Mouse (Mus musculus): Measurements from ENCODE around the gene Rcan1.
"Not testable (repeated sequence)": the region's sequence is repeated elsewhere in the genome, so short reads cannot be mapped to it uniquely, and the experiment has no call there.

Rcan1 gene

DNA sequence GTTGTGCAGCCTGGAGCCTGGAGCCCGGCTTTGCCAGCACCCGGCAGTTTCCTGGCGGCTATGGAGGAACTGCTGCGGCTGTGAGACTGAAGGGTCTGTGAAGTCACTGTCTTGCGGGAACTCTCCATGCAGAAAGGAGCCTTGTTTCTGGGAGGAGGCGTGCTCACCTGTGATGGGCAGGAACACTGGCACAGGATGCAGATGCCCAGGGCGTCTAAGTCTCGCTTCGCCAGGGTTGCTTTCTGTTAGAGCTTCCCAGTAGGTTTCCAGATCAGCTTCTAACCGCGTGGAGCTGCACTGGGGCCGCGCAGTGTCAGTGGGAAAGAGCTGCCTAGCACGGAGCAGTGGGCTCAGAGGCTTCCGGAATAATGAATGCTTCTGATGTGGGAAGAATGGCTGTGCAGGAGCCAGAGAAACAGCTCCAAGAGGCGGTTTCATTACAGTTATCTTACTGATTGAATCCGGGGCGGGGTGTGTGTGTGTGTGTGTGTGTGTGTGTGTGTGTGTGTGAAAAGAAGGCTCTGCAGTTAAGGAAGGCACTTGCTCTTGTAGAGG is 35.2 kb downstream of the Rcan1 start:
- no peak for DNase-seq (ENCODE audit: low spot score in 2 of 2)

DNA sequence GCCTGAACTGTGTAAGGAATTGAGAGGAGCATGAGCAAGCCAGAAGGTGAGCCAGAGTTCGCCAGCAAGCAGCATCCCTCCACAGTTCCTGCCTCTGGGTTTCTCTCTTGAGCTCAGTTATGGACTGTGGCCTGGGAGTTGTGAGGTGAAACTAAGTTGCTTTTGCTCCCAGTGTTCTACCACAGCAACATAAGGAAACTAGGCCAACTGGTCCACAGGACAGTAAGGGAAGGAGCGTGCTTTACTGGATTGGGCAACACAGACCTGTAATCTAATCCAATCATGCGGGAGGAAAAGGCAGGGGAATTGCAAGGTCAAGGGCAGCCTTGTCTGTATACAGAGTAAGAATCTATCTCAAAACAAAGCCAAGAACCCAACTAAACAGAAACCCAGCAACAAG is 37.5 kb downstream of the Rcan1 start:
- DNase-seq (ENCODE audit: low spot score in 2 of 2): no peak

DNA sequence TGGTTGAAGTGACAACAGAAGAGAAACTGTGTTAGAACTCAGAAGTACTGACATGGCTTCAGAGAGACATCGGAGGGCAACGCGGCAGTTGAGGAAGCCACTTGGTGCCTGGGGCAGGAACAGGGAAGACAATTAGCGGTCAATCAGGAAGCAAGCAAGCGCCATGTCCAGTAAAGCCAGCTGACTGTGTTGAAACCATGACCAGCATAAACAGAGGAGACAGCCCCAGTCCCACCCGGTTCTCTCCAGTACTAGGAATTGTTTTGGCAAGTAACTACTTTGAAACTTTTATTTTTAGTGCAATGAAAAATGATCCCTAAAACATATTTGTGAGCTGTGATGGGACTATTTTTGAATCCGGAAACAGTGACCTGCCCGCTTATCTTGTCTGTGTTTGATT is 39.9 kb downstream of the Rcan1 start:
- no peak for DNase-seq (ENCODE audit: low spot score in 2 of 2)

DNA sequence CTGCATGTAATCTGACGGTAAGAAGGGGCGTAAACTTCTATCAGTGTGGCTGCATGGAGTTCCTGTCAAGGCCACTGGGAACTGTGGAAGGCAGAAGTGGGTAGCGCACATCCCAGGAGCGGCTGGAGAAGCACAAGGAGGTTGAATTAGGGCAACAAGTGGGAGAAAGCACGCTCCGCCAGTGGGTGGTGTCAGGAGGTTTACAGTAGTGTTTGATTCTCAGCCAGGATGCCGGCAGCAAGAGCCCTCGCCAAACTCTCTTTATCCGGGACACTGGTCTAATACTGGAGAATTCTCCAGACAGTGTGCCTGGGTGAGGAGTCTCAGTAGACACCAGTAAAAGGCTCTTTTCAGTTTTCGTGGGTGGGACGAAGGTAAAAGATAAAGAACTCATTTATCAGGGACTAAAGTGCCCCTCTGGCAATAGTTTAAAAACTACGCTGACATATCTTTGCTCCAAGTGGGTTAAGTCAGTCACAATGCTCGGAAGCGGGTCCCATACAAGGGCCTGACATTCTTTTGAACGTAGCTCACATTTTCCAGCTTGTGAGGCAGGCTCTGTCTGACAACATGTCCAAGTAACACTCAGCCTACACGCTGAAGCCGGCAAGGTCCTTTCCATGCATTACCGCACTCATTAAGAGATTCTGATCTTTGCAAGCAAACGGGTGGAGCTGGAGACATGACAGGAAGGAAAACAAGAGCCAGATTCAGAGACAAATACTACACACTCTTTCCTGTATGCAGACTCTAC is 42.3 kb downstream of the Rcan1 start:
- no peak for DNase-seq (ENCODE audit: low spot score in 2 of 2)

DNA sequence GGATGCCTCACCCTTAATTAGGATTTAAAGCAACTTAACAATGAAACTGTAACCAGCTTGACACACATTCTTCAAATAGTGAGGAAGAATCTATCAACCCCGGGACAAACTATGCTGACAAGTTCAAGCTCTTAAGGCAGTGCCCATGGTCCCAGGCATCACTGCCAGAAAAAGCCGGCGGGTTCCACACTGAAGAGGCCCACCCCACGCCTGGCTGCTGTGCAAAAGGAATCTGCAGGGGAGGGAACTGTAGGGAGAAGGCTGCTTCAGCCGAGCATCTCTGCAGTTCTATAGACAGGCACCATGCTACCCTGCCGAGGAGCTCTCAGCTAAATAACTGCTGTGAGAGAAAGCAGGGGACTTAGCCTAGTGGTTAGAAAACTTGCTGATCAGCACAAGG is 44.0 kb downstream of the Rcan1 start:
- DNase-seq (ENCODE audit: low spot score in 2 of 2): no peak

DNA sequence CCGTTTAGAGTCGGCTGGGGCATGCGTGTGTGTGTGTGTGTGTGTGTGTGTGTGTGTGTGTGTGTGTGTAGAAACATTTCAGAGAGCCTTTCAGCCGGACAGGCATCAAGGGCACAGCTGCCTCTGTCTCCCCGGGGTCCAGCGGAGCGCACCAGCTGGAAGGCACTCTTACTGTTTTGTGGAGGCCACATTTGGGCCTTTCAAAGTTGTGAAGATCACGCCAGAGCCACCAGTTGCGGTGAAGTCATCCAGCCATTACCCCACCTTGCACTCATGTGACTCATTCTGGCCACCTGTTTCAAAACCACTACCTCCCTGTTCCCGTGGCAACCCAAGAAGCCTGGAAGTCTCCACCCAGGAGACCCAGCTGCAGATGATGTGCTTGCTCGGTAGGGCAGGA is 44.8 kb downstream of the Rcan1 start:
- DNase-seq (ENCODE audit: low spot score in 2 of 2): no peak

DNA sequence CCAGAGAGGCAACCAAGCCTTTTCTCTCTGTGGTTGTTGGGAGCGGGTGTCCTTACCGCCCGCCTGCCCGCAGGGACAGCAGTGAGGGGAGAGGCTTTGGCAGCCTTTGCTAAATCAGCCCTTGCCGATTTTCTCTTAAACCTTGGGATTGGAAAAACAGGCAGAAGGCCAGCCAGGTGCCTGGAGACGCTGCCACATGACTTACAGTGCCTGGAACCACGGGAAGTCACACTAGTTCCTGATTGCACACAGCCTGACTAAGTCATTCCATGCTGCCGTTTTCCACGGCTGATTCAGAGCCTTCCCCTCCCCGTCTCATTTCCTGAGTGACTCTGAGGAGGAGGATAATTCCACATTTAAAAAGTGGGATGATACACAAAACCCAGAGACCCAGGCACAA is 47.3 kb downstream of the Rcan1 start:
- no peak for DNase-seq (ENCODE audit: low spot score in 2 of 2)

DNA sequence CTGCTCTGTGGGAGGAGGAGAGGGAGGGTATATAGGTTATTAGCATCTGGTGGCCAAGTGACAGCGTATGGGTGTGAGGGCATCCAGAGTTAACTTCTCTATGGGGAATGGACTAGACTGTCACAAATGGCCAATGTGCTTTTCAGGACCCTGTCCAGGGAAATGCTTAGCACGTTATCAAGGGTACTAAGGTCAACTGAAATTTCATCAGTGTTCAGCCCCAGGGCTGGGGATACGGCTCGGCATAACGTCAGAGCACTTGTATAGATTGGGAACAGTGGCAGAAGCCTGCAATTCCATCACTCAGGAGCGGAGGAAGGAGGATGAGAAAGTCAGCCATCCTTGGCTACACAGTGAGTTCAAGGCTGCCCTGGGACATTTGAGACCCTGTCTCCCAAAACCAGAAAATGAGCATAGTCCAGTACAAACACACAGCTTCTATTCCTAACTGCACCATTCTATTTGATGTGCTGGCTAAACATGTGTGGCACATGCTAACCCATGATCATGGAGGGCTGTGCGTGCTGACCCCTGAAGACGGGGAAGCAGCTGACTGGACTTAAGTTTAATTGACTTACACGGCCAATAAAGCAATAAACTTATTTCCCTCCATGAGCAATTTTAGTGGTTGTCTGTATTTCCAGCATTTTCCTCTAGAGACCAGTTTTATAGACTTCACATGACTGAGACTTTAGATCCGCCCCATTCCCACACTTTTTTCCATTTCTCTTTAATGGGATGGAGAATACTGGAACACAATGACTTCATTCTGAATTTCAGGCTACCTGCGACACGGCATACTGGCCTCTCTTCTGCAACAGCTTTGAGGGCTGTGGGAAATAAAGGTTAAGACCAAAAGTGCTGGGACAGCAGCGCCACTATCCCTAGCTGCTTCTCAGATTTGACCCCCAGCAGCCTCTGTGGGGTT is 48.0 kb downstream of the Rcan1 start:
- DNase-seq (ENCODE audit: low spot score in 2 of 2): no peak

DNA sequence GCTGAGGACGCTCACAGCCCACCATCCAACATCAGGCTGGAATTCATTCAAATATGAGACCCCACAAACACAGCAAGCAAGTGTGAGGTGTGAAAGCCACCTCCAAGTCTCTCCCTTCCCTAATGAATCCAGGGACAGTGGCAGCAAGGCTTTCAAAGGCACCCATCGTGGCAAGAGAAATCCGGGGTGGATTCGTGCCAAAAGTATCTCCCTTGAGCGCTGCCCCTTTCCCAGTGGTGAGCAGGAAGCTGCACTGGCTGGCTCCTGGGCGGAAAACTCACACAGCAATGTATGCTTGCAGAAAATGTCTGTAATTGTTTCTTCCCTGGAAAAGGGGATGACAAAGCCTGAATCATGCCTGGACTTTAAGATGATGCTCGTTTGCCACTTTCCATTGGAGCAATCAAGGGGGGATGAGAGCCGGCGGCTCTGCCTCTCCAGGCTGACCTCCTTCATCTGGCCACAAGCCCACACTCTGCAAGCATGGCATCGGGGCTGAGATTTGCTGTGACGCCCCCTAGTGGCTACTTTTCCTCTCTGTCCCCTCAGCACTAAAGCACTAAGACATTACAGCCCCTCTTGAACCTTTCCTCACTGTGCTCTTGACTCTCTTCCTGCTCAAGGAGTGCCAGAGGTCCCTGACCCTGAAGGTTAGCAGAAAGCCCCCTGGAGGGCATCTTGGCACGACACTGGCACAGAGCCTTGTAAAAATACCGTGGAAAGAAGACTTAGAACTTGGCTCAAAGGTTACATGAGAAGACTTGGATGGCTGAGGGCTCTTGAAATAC is 49.3 kb downstream of the Rcan1 start:
- DNase-seq (ENCODE audit: low spot score in 2 of 2): no peak

DNA sequence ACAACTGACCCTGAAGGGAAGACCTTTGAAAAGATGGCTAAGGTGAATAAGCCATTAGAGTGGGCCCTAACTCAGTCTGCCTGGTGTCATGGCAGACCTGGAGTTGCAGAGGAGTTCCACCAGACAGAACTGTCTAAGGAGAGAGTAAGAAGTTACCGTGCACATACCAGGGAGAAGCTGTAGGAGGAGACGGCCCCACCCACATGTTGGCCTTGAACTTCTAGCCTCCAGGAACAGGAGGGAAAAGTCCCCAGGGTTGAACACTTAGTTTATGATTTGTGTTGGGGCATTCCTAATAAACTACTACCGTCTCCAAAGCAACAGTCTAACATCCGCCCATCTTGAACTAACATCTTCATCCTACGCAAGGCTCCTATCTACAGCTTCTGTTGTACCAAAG is 50.0 kb downstream of the Rcan1 start:
- DNase-seq (ENCODE audit: low spot score in 2 of 2): no peak

DNA sequence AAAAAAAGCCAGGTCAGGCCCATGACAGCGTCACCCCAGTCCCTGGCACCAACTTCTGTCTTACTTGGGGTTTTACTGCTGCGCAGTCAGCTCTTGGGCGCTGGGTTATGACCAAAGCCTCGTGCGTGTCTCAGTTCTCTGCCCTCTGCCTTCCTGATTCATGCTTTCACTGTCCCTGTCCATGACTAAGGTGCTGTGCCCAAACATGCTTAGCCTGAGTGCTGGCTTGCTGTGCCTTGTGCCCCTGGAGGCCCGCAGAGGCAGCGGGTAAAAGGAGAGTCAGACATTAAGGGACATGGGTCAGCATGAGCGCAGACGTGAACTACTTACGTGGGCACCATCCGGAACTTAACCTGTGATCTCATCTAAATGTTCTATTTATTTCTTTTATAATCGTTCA is 51.6 kb downstream of the Rcan1 start:
- no peak for DNase-seq (ENCODE audit: low spot score in 2 of 2)

DNA sequence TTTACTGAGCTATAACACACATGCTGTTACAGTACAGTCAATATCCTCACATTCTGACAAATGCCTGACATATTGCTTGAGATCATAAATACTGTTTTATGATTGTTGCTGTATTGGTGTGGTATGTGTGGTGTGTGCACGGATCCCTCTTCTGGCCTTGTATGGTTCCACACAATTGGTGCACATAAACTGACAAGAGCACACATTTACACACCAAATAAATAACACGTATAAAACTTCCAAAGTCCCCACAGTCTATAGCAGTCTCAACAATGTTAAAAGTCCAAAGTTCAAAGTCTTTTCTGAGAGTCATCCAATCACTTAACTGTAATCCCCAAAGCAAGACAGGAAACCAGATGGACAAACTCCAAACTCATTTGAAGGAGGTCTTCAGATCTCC is 53.4 kb downstream of the Rcan1 start:
- DNase-seq (ENCODE audit: low spot score in 2 of 2): no peak

DNA sequence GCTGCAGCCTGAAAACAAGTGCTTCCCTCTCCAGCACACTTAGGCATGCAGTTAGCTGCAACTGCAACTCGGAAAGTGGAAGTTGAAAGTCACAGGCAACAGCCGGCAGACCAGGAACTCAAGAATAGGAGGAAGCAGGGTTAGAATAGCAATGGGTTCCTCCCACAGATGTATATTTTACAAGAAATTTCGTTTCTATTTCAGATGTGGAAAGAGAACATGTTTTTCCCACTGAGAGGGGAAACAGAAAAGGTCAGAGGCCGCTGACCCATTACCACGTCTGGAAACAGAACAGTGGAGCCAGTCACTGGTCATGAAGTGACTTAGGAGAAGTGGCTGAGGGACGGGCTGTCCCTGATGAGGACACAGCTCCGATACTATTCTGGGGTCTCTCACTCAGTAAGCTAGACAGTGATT is 55.0 kb downstream of the Rcan1 start:
- DNase-seq (ENCODE audit: low spot score in 2 of 2): no peak

DNA sequence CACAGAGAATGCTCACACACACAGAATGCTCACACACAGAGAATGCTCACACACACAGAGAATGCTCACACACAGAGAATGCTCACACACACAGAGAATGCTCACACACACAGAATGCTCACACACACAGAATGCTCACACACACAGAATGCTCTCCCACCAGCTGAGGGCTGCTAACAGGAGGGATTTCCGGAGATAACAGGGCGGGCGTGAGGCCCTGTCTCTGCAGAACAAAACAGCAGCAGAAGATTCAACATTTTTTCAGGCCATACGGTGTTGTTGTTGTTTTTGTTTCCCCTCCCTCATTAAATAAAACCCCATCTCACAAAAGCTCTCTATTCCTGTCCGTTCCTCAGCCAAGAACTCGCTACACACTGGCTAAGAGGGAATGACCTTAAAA is 55.6 kb downstream of the Rcan1 start:
- DNase-seq (ENCODE audit: low spot score in 2 of 2): not testable (repeated sequence)

DNA sequence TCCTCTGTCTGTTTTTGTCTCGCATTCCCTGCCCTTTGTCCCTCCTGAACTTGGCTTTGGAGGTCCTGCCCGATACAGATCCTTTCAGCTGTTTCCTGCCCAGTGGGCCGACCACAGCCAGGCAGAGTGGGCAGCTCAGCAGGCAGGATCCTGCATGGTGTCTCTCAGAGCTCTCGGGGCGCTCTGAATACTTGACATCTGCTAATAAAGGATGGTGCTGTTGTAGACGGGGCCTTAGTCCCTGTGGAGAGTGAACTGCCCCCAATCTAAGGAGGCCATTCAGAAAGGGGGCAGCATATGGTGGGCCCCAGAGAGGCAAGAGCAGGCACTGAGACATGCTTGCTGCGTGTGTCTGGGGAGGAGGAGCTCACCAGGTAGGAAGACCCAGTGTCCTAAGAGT is 57.8 kb downstream of the Rcan1 start:
- DNase-seq (ENCODE audit: low spot score in 2 of 2): no peak

DNA sequence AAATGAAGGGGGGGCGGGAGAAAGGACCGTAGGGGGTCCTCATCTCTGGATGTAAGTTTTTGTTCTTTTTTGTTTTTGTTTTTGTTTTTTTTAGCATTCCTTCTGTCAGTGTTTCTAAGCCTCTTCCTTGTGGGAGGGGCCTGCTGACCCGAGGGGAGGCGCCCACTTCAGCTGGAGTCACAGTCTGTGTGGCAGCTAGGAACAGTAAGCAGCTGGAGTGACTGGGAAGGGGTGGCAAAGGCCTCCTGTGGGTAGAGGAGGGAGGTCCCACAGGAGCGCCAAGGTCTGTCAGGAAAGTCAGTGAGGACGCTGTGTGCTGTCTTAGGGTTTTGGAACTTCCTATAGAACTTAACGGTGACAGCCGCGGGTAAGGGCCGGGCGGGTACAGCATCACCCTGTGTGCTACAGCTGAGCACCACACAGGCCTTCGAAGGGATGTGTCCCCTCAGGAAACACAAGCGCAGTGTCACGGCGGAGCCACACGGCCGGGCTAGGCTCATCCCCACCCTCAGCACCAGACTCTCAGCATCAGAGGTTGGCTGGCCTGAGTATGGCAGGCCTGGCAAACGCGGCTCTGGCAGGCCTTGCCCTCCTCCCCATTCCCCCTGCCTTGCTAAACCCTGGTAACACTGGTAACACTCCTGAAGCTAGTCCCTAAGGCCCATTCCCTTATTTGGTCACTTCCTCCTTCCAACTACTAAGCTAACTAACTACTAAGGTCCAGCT is 58.5 kb downstream of the Rcan1 start:
- DNase-seq (ENCODE audit: low spot score in 2 of 2): no peak

DNA sequence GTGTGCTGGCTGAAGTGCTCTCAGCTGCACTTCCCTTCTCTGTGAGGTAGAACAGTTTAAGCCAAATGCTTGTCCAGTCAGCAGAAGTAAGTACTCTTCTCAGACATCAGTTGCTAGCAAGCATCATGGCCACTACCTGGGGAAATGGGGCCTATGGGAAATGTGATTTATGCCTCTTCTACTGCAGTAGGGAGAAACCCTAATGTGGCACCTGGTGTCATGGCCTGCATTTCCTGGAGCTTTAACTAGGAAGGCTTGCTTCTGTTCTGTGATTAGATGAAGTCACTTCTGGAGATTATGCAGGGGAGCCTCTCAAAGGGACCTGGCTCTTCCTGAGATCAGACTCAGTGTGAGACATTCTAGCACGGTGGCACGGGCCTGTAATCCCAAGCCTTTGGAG is 60.3 kb downstream of the Rcan1 start:
- DNase-seq (ENCODE audit: low spot score in 2 of 2): no peak

DNA sequence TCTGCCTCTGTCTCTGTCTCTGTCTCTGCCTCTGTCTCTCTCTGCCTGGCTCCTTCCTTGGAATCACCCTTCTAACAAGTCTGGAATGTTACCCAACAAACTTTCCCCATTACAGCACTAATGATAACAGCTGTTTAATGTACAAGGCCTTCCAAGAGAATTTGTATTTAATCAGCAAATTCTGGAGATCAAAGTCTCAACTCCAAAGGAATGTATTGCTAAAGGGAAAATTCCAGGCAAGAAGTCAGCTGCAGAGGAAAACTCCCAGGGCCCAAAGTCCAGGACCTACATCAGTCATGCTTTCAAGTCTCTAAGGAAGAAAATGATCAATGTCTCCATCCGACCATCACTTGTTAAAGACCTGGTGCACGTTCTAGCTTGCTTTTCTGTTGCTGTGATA is 62.8 kb downstream of the Rcan1 start:
- no peak for DNase-seq (ENCODE audit: low spot score in 2 of 2)

DNA sequence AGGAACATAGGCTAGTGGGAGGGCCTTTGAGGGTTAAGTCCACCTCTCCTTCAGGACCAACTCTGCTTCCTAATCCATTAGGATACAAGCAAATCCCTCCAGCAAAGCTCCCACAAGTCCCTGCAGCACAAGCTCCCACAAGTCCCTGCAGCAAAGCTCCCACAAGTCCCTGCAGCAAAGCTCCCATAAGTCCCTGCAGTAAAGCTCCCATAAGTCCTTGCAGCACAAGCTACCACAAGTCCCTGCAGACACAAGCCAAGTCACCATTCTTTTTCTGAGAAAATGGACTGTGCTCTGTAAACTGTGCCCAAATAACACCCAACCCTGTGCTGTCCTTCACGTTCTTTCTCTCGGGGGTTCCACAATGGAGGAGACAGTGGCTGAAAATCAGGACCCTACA is 66.5 kb downstream of the Rcan1 start:
- DNase-seq (ENCODE audit: low spot score in 2 of 2): no peak

DNA sequence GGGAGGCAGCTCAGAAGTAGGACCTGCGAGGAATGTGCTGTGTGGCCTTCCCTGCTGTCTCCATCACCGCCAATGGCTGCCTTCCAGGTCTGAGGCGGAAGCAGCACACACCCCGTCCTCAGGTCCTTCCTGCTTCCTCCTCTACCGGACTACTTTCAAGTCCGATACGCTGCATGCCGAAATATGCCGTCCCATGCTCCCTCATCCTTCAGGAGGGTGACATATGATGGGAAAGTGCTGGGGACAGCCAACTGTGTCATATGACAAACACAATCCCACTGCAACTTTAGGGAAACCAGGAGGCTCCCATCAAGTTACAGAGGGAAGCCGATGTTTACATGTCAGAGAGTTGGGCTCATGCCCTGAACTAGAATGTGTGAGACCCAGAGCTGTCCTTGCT is 67.6 kb downstream of the Rcan1 start:
- DNase-seq (ENCODE audit: low spot score in 2 of 2): no peak

DNA sequence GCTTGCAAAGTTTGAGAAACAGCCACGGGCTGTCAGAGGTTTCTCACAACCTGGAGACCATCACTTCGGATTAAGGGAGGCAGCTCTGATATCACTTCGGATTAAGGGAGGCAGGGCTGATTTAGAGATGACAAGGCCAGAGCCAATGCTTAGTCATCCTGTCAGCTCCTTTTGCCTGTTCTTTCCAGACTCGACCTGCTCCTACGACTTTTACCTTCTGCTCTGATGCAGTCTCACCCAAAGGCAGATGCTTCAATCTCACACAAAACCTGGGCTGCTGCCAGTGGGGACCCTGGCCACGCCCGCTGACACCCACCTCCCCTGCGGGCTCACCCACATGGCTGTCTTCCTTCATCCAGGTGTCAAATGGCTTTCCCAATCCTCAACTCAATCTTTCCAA is 68.5 kb downstream of the Rcan1 start:
- no peak for DNase-seq (ENCODE audit: low spot score in 2 of 2)

Measured in thymus, postnatal 10 days (tissue).